Mouse (Mus musculus) kidney, postnatal 0 days (tissue): ENCODE measurements around the gene Sdhaf4. TPM values are rescaled to one million over a fixed set of nuclear protein-coding genes. Genes with fewer than 3 reads are reported as not detected.

Experiments used
- ATAC-seq: fragments of 200-750 bp; cut with Nextera tagmentation; replicated peaks from 2 replicates; pipeline ENCODE4 v1.8.0; 2017; ENCODE audit warnings: low read depth, moderate number of reproducible peaks, moderate TSS enrichment, moderate library complexity; ENCODE audit not compliant: low FRiP score
- DNase-seq: peaks from one replicate; pipeline ENCODE4 v3.0.0-alpha.2; 2016; ENCODE audit warnings: low spot score
- H3K27ac ChIP-seq: fragments of 300-500 bp; sonication (generic); 2 replicates; pipeline ENCODE4 v1.5.1; 2014; ENCODE audit warnings: mild to moderate bottlenecking
- H3K27me3 ChIP-seq: fragments of 300-500 bp; sonication (generic); 2 replicates; pipeline ENCODE4 v1.6.1; 2014; ENCODE audit warnings: low read length, mixed read lengths; ENCODE audit not compliant: insufficient read depth
- H3K36me3 ChIP-seq: fragments of 300-500 bp; sonication (generic); 2 replicates; pipeline ENCODE4 v1.6.1; 2014; ENCODE audit warnings: low read length, mixed read lengths; ENCODE audit not compliant: insufficient read depth
- H3K4me1 ChIP-seq: fragments of 300-500 bp; sonication (generic); replicated peaks from 2 replicates; pipeline ENCODE4 v1.6.1; 2014; ENCODE audit warnings: antibody characterized with exemption, low read length, mixed read lengths; ENCODE audit not compliant: insufficient read depth
- H3K4me2 ChIP-seq: fragments of 300-500 bp; sonication (generic); 2 replicates; pipeline ENCODE4 v1.6.1; 2014; ENCODE audit warnings: mild to moderate bottlenecking, low read length, moderate library complexity, mixed read lengths
- H3K4me3 ChIP-seq: fragments of 300-500 bp; sonication (generic); replicated peaks from 2 replicates; pipeline ENCODE4 v1.5.1; 2014; ENCODE audit warnings: low read depth, low read length
- H3K9ac ChIP-seq: fragments of 300-500 bp; sonication (generic); 2 replicates; pipeline ENCODE4 v1.6.1; 2014; ENCODE audit warnings: low read depth, low read length
- H3K9me3 ChIP-seq: fragments of 300-500 bp; sonication (generic); replicated peaks from 2 replicates; pipeline ENCODE4 v1.6.1; 2016; ENCODE audit warnings: low read length, inconsistent platforms, mixed read lengths
- CTCF ChIP-seq: IDR thresholded peaks from 2 replicates; pipeline ENCODE4 v1.5.1; 2016; ENCODE audit warnings: antibody characterized with exemption, low read depth, mild to moderate bottlenecking, moderate library complexity
- WGBS: fragments of 180-500 bp; shearing (Covaris S2); extraction: QIAGEN DNeasy Blood & Tissue Kit; methylation state at CpG from one replicate; pipeline ENCODE4 v1.1.7; 2014; 5-methylcytosine and 5-hydroxymethylcytosine counted together
- polyA plus RNA-seq: library from polyadenylated mRNA; unstranded; fragments of >200 nt; fragmentation: Nextera tagmentation; extraction: Ambion mirVana; gene quantifications from 2 replicates; pipeline ENCODE4 v1.2.1, GENCODE M21; 2015

Sdhaf4 gene
- 115 and 134 TPM in 2 replicates for polyA plus RNA-seq

DNA sequence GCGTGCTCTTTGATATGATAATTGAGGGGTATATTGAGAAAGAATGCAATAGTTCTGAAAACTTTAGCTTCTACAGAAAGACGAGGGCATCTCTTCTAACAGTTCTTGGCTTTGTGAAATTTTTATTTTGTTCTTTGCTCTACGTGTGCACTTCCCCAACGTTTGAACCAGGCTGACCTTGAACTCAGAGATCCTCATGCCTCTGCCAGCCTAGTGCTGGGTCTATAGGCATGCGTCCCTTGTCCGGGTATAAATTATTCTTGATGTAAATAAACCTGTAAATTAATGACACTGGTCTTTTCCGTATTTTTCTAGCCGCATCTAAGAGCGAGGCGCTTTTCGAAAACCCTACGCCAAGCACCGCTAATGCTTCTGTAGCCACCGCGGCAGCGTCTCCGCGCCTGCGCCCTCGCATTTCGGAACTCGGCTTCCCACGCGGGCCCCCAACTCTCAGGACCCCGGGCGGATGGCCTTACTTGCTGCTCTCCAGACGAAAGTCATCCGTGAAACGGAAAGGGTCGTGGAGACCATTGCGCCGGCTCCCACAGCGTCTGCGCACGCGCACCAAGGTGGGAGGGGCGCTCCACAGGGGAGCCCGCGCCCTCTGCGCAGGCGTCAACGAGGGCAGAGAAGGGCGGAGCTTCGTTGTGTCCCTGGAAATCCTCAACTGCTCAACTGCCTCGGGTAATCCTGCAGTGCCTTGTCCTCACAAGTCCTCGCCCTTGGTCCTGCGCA lies at the start of gene Sdhaf4:
TSS of gene Sdhaf4 (minus strand) at position 587 of the 735 bp plus-strand sequence.
- H3K9ac ChIP-seq, result peak within 1 kb of the TSS; percentile 67

DNA sequence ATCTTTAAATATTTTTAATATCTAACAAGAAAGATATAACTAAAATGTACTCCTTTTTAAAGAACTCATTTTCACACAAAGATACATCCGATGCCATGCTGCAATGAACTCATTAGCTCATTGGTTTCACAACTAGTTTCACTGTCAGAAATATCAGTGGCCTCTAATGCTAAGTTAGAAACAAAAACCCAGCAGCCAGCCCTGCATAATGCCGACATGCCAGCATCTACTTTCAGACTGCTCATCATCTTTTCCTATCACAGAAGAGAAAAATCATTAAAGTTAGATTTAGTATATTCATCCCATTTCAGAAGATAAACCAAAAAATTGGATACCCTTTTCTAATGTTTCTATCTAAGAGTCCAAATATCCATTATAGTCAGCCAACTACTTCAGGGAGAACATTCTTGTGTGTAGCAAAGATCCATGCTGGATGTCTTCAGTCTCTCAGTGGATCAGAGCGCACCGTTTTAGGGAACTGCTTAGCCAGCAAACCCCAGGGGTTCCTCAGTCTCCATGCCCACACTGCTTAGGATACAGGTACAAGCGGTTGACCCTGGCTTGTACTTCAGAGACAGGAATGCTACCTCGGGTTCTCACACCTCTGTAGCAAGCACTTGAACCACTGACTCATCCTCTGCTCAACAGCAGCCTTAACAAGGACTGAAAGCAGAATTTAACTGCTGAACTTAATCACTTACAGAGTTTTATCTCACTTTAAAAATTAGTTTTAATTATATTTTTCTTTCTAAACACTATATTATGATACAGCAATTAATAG lies 41.5 kb upstream of the Sdhaf4 start:
- Histone ChIP-seq H3K9ac (no peak overlapping the region), H3K9me3 (no peaks in the 10 kb centered on the region), H3K27ac (no peak overlapping the region), H3K4me3 (no peak overlapping the region), H3K36me3 (0 out of 2 replicates have a peak, but pooled peaks cover 3% of the 10 kb centered on the region), H3K4me2 (no peak overlapping the region), H3K4me1 (no peaks in the 10 kb centered on the region), H3K27me3 (no peaks in the 10 kb centered on the region)
- DNase-seq (no peak), ATAC-seq (no peak)
- no peak for TF ChIP-seq CTCF
- whole genome bisulfite sequencing, result 81% methylated on average over 6 of the region's 6 CpGs

More for the DNA sequence above, at the start of gene Sdhaf4:
- Histone ChIP-seq H3K4me3 (peak within 1 kb of the TSS; percentile 49), H3K27ac (peak within 1 kb of the TSS; percentile 68), H3K4me2 (peak within 1 kb of the TSS; percentile 52), H3K4me1 (no peaks in the 10 kb centered on the region; the same call in 1 of the 2 replicates), H3K9me3 (no peaks in the 10 kb centered on the region), H3K36me3 (peaks cover 5% of the 10 kb centered on the region; the same call in 1 of the 2 replicates), H3K27me3 (no peaks in the 10 kb centered on the region)
- DNase-seq, result peak; percentile 94
- 2% methylated on average over 47 of the region's 47 CpGs for WGBS
- ATAC-seq, result peak; percentile 96
- no peak for TF ChIP-seq CTCF

DNA sequence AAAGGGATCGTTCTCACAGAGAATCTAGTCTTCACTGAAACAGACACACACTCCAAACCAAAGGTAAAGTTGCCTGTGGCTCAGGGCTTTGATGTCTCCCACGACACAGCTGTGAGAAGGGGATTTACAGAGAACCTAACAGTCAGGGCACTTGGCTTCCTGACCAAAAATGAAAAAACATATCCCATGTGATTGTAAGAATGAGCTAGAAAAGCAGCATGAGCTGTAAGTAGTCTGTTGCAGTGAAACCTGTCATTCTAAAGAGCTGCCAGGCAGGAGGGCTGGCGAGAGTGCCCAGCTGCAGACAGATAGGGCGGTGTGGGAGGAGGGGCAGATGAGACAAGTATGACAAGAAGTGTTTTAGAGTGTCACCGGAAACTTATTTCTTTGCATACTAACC lies 40.2 kb upstream of the Sdhaf4 start:
- Histone ChIP-seq H3K4me1 (no peaks in the 10 kb centered on the region), H3K4me3 (no peak overlapping the region), H3K27me3 (no peaks in the 10 kb centered on the region), H3K9me3 (no peaks in the 10 kb centered on the region), H3K9ac (no peak overlapping the region), H3K27ac (no peak overlapping the region), H3K4me2 (no peak overlapping the region), H3K36me3 (0 out of 2 replicates have a peak, but pooled peaks cover 3% of the 10 kb centered on the region)
- no peak for ATAC-seq
- TF ChIP-seq CTCF, result no peak
- 82% methylated on average over 5 of the region's 5 CpGs for WGBS
- DNase-seq, result no peak

DNA sequence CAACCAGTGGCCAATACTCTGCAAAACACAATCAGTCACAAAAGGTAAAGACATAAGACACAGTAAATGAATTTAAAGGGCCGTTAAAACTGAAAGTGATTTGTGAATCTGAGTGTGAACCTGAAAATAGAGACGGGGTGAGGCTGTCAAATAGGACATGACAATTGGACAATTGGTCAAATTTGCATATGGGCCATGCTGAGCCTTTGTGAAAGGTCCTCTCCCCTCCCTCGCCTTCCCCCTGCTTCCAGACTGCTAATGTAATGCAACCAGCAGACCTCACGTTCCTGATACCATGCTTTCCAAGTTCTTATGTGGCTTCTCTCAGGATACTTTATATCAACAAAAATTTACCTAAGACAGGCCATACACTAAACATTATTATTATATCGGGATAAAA lies 37.6 kb upstream of the Sdhaf4 start:
- 73% methylated on average over 5 of the region's 5 CpGs for WGBS
- TF ChIP-seq CTCF, result no peak
- no peak for ATAC-seq

DNA sequence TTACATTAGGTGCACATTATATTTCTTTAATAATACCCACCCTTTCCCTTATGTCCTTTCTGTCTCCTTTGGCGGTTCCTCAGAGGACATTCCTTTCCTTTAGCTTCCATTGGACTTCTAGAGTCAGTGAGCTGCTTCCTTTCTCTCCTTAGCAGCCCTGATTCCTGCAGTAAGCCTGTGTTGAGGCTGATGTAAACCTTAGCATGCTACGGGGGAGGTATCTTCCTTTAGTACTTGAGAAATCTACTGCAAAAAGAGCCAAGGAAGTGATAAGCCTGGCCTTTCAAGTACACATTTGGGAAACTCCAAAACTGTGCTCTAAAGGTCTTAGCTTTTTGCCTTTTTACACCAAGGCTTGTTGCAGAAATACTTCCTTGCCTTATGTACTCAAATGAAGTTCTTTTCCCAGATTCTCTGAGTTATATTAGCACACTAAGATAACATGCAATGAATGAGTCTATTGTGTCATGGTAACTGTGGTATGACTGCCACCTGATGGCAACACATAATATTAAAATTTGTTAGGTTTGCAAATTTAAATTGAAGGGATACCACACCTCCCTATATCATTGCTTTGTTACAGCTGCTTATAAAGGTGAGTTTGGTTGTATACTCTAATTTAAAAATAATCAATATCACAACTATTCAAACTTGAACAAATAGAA lies 28.4 kb upstream of the Sdhaf4 start:
- H3K4me1 ChIP-seq, result no peaks in the 10 kb centered on the region
- no peaks in the 10 kb centered on the region for H3K27me3 ChIP-seq
- no peak overlapping the region for H3K4me3 ChIP-seq
- H3K4me2 ChIP-seq, result no peak overlapping the region
- no peak for ATAC-seq
- H3K9ac ChIP-seq, result no peak overlapping the region
- peaks cover 12% of the 10 kb centered on the region for H3K36me3 ChIP-seq
- 84% methylated on average over 2 of the region's 2 CpGs for WGBS
- TF ChIP-seq CTCF, result peak; percentile 57
- no peaks in the 10 kb centered on the region for H3K9me3 ChIP-seq
- H3K27ac ChIP-seq, result no peak overlapping the region
- DNase-seq, result peak; percentile 14

More for the DNA sequence above, 37.6 kb upstream of the Sdhaf4 start:
- Histone ChIP-seq H3K4me3 (no peak overlapping the region), H3K27ac (no peak overlapping the region), H3K9ac (no peak overlapping the region), H3K9me3 (no peaks in the 10 kb centered on the region), H3K27me3 (no peaks in the 10 kb centered on the region), H3K4me1 (no peaks in the 10 kb centered on the region), H3K36me3 (0 out of 2 replicates have a peak, but pooled peaks cover 3% of the 10 kb centered on the region), H3K4me2 (no peak overlapping the region)
- DNase-seq, result no peak

DNA sequence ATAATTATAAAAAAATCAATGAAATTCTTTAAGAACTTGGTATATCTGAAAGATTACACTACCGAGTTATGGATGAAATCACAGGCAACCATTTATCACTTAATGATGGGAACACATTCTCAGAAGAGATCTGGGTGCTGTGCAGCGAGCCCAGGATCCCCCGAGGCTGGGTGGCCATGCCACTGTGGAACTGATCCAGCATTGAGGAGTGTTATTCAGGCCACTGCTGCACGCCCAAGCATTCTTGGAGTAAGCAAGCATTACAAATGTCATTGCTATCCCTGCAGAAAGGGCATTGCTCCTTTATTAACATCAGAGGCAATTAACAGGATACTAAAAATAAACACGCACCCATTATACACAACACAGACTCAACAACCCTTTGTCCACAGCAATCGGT lies 5.4 kb upstream of the Sdhaf4 start:
- no peaks in the 10 kb centered on the region for H3K9me3 ChIP-seq
- no peaks in the 10 kb centered on the region for H3K4me1 ChIP-seq
- ATAC-seq (no peak), DNase-seq (no peak)
- no peak overlapping the region for H3K27ac ChIP-seq
- H3K27me3 ChIP-seq, result no peaks in the 10 kb centered on the region
- 93% methylated on average over 6 of the region's 6 CpGs for WGBS
- H3K36me3 ChIP-seq, result no peaks in the 10 kb centered on the region
- no peak overlapping the region for H3K4me2 ChIP-seq
- no peak overlapping the region for H3K4me3 ChIP-seq
- no peak for TF ChIP-seq CTCF
- no peak overlapping the region for H3K9ac ChIP-seq
